Mouse (Mus musculus) cerebellum, adult 2 months (tissue): ENCODE measurements at regions not wholly inside any gene's neighbourhood (a gene's known extent, or its start where the extent isn't known, plus 50 kb on each side); places are given as distances from the start of the nearest gene placed in this dataset.

ENCODE experiments used
- DNase-seq, 2 experiments: peaks; one replicate each; pipeline ENCODE4 v3.0.0; 2021
- H3K27ac ChIP-seq: fragments of 200-500 bp; 2 replicates; pipeline ENCODE4 v1.5.1; 2012; ENCODE audit warnings: low read length, control low read depth, inconsistent platforms; ENCODE audit not compliant: insufficient read depth
- H3K27me3 ChIP-seq: fragments of 200-500 bp; 2 replicates; pipeline ENCODE4 v1.6.1; 2012; ENCODE audit warnings: inconsistent platforms, mild to moderate bottlenecking, low read length, moderate library complexity; ENCODE audit not compliant: control insufficient read depth, insufficient read depth
- H3K4me1 ChIP-seq: fragments of 200-500 bp; 2 replicates; pipeline ENCODE4 v1.6.1; 2011; ENCODE audit warnings: low read length; ENCODE audit not compliant: control insufficient read depth, insufficient read depth
- H3K4me3 ChIP-seq: fragments of 200-500 bp; replicated peaks from 2 replicates; pipeline ENCODE3; 2011; ENCODE audit warnings: mild to moderate bottlenecking, low read depth, low read length, control low read depth; ENCODE audit not compliant: insufficient read depth
- CTCF ChIP-seq: fragments of 200-500 bp; IDR thresholded peaks from 2 replicates; pipeline ENCODE4 v1.5.1; 2011; ENCODE audit warnings: low read depth, mild to moderate bottlenecking, control low read depth, low read length, moderate library complexity, borderline replicate concordance; ENCODE audit not compliant: insufficient read depth
- POLR2A ChIP-seq: fragments of 200-500 bp; IDR thresholded peaks from 2 replicates; pipeline ENCODE4 v1.6.1; 2011; ENCODE audit warnings: low read length, control low read depth, borderline replicate concordance; ENCODE audit not compliant: insufficient read depth
- WGBS: fragments of 180-500 bp; shearing (Covaris S2); methylation state at CpG from one replicate; pipeline ENCODE4 v1.1.7; 2018; 5-methylcytosine and 5-hydroxymethylcytosine counted together

DNA sequence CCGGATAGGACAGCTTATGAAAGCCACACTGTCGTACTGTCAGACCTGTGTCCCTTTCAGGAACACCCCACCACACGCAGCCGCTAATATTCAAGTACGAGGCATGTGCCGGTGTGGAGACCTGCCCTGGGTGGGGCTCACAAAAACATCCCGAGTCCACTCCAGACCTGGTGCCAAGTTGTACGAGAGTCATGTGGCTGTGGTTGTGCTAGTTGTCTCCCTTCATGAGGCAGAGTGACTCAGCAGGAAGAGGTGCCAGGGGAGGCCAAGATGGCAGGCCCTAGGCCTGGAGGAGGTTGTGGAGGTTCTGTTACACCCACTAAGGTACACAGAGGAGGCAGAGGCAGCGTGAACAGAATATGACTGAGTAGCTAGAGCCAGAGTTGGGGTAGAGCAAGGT is 143.5 kb downstream of the H2afy start:
- H3K4me3 ChIP-seq, result no peak overlapping the region
- no peak for DNase-seq
- TF ChIP-seq CTCF, result no peak
- TF ChIP-seq POLR2A, result no peak

GRCm38 (mm10) chr13:55991216-55991615 is 144.9 kb downstream of the H2afy start:
- Histone ChIP-seq H3K27ac (no peak overlapping the region), H3K27me3 (no peaks in the 10 kb centered on the region), H3K4me3 (no peak overlapping the region), H3K4me1 (peaks cover 24% of the 10 kb centered on the region)
- WGBS, result 68% methylated on average over 14 of the region's 14 CpGs
- no peak for DNase-seq
- TF ChIP-seq CTCF (no peak), POLR2A (no peak)

More for the DNA sequence above, 143.5 kb downstream of the H2afy start:
- Histone ChIP-seq H3K27me3 (no peaks in the 10 kb centered on the region), H3K27ac (no peak overlapping the region), H3K4me1 (peaks cover 24% of the 10 kb centered on the region)
- WGBS, result 90% methylated on average over 9 of the region's 9 CpGs

GRCm38 (mm10) chr13:55990186-55990585 is 146.0 kb downstream of the H2afy start:
- H3K4me3 ChIP-seq, result no peak overlapping the region
- TF ChIP-seq CTCF (no peak), POLR2A (no peak)
- DNase-seq, result peak; percentile 51 to 78
- WGBS, result 20% methylated on average over 6 of the region's 6 CpGs
- H3K4me1 ChIP-seq, result peaks cover 24% of the 10 kb centered on the region
- H3K27me3 ChIP-seq, result no peaks in the 10 kb centered on the region
- H3K27ac ChIP-seq, result no peak overlapping the region

- WGBS, result 66% methylated on average over 7 of the region's 7 CpGs
- Histone ChIP-seq H3K4me1 (peaks cover 24% of the 10 kb centered on the region), H3K4me3 (no peak overlapping the region), H3K27ac (no peak overlapping the region), H3K27me3 (no peaks in the 10 kb centered on the region)
- TF ChIP-seq POLR2A (no peak), CTCF (no peak)
- no peak for DNase-seq
Measured at GRCm38 (mm10) chr13:55989401-55989800, 146.8 kb downstream of the H2afy start.

DNA sequence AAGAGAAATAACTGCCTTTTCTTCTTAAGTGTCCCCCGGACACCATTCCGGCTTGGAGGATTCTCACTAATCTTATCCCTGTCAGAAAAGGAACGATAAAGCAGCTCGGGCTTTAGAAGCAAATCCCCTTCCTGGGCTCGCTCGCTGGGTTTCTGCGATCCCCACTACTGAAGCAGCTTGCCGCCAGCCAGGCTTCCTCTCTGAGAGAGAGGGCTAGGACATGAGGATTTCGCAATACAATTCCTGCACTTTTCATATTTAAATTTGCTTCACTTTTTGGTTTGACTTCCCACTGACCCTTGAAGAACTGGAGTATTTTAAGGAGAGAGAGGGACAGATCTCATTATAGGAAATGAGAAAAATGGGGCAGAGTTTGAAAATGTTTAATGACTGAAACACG is 149.4 kb upstream of the Pitx1 start:
- 63% methylated on average over 10 of the region's 10 CpGs for WGBS
- TF ChIP-seq POLR2A, result no peak
- TF ChIP-seq CTCF, result no peak

GRCm38 (mm10) chr13:55984772-55985171 is 148.8 kb upstream of the Pitx1 start:
- Histone ChIP-seq H3K27me3 (no peaks in the 10 kb centered on the region), H3K4me1 (peaks cover 4% of the 10 kb centered on the region), H3K4me3 (no peak overlapping the region), H3K27ac (no peak overlapping the region)
- 71% methylated on average over 6 of the region's 6 CpGs for WGBS
- TF ChIP-seq POLR2A (no peak), CTCF (no peak)
- DNase-seq, result no peak

More for the DNA sequence above, 149.4 kb upstream of the Pitx1 start:
- no peak for DNase-seq
- Histone ChIP-seq H3K4me3 (no peak overlapping the region), H3K27ac (no peak overlapping the region), H3K27me3 (no peaks in the 10 kb centered on the region), H3K4me1 (peaks cover 7% of the 10 kb centered on the region)

GRCm38 (mm10) chr13:55983851-55984250 is 147.9 kb upstream of the Pitx1 start:
- no peaks in the 10 kb centered on the region; the same call in 1 of the 2 replicates for H3K4me1 ChIP-seq
- TF ChIP-seq CTCF (no peak), POLR2A (no peak)
- no peak for DNase-seq
- H3K27me3 ChIP-seq, result no peaks in the 10 kb centered on the region
- H3K4me3 ChIP-seq, result no peak overlapping the region
- no peak overlapping the region for H3K27ac ChIP-seq
- WGBS, result 59% methylated on average over 9 of the region's 9 CpGs

- no peaks in the 10 kb centered on the region for H3K4me1 ChIP-seq
- DNase-seq, result no peak
- 63% methylated on average over 6 of the region's 6 CpGs for WGBS
- H3K27me3 ChIP-seq, result no peaks in the 10 kb centered on the region
- H3K27ac ChIP-seq, result no peak overlapping the region
- TF ChIP-seq CTCF (no peak), POLR2A (no peak)
- no peak overlapping the region for H3K4me3 ChIP-seq
Measured at GRCm38 (mm10) chr13:55981041-55981440, 145.0 kb upstream of the Pitx1 start.
